Mouse (Mus musculus): Measurements from ENCODE around the gene Xkr7.

- TF ChIP-seq CTCF (IDR thresholded peaks at IDR 0.05; ENCODE audit: low read depth, low read length) (no peak), EP300 (IDR thresholded peaks at IDR 0.05; ENCODE audit: insufficient read depth, low read depth, low read length) (no peak)
Observed at GRCm38 (mm10) chr2:153074651-153075050, 43.0 kb downstream of the Xkr7 start.

All from ES-Bruce4 (cell line).